Mouse (Mus musculus): ENCODE data around the gene Chrdl2.

- TF ChIP-seq GATA1 (IDR thresholded peaks at IDR 0.05; ENCODE audit: borderline replicate concordance, low read length) (no peak), FLI1 (IDR thresholded peaks at IDR 0.05; ENCODE audit: low read length) (no peak)
Measured at GRCm38 (mm10) chr7:100043096-100043495, 37.1 kb downstream of the Chrdl2 start.

All from megakaryocyte, embryonic 14.5 days (primary cell).